In the genomic region with DNA sequence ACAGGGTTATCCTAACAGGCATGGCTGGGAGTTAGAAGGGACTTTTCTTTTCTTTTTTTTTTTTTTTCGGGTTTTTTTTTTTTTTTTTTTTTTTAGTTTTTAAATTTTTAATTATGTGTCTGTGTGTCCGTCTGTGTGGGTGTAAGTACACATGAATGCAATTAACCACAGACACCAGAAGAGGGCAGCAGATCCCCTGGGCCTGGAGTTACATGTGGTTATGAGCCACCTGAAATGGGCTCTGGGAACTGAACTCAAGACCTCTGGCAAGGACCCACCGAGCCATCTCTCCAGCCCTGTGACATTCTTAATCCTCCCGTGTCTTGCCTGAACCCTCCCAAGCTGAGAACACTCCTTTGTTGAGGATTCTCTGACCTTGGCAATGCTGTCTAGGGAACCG, we compare ENCODE assay signal across 15 mouse cellular contexts.
DNase-seq lines count a peak whose midpoint lies in the region; ATAC-seq and TF ChIP-seq lines count a peak whose summit lies in the region.
"Had no signal": no experiment of that assay in that cellular context is flagged by ENCODE, and none has a peak within 500 bp of the region (broad histone marks: within the 10 kb centered on the region; RNA-seq: fewer than 3 reads in every experiment).

No protein-coding gene starts in this region.

- H3K27me3 ChIP-seq in hindbrain, postnatal 0 days (ENCODE audit: insufficient read depth, low read length) = no peaks in the 10 kb centered on the region
- H3K27me3 ChIP-seq in hindbrain, embryonic 11.5 days (ENCODE audit: control insufficient read depth, insufficient read depth, low read length) = no peaks in the 10 kb centered on the region
- no peaks in the 10 kb centered on the region for H3K27me3 ChIP-seq in intestine, postnatal 0 days (replicated peaks; ENCODE audit: control insufficient read depth, insufficient read depth, low read length)
- H3K27me3 ChIP-seq in neural tube, embryonic 15.5 days (replicated peaks) = peaks cover 6% of the 10 kb centered on the region; the same call in 1 of the 2 replicates
- H3K27me3 ChIP-seq: neural tube, embryonic 12.5 days had no signal

- H3K9ac ChIP-seq in hindbrain, postnatal 0 days (replicated peaks; ENCODE audit: low read length) = no peak overlapping the region
- H3K9ac ChIP-seq in hindbrain, embryonic 11.5 days (ENCODE audit: low read depth, low read length) = no peak overlapping the region
- H3K9ac ChIP-seq in intestine, postnatal 0 days (ENCODE audit: low read depth, low read length) = no peak overlapping the region
- no peak overlapping the region for H3K9ac ChIP-seq in neural tube, embryonic 15.5 days (replicated peaks)
- H3K9ac ChIP-seq: neural tube, embryonic 12.5 days had no signal

- H3K4me2 ChIP-seq in hindbrain, postnatal 0 days (ENCODE audit: low read depth, low read length) = no peak overlapping the region
- H3K4me2 ChIP-seq in hindbrain, embryonic 11.5 days (replicated peaks; ENCODE audit: low read depth, low read length) = no peak overlapping the region
- H3K4me2 ChIP-seq in intestine, postnatal 0 days (replicated peaks; ENCODE audit: low read depth) = no peak overlapping the region
- no peak overlapping the region for H3K4me2 ChIP-seq in neural tube, embryonic 15.5 days
- H3K4me2 ChIP-seq: neural tube, embryonic 12.5 days had no signal

- H3K27ac ChIP-seq in hindbrain, postnatal 0 days = no peak overlapping the region
- no peak overlapping the region for H3K27ac ChIP-seq in hindbrain, embryonic 11.5 days (ENCODE audit: low read depth, low read length)
- H3K27ac ChIP-seq in intestine, postnatal 0 days (ENCODE audit: low read depth, low read length) = no peak overlapping the region
- H3K27ac ChIP-seq in neural tube, embryonic 15.5 days (replicated peaks) = no peak overlapping the region
- H3K27ac ChIP-seq: midbrain, embryonic 10.5 days; neural tube, embryonic 12.5 days had no signal

- 86% methylated on average over 5 of the region's 5 CpGs for WGBS in hindbrain, postnatal 0 days
- 91% methylated on average over 5 of the region's 5 CpGs for WGBS in hindbrain, embryonic 11.5 days
- WGBS in intestine, postnatal 0 days = 92% methylated on average over 5 of the region's 5 CpGs
- WGBS in neural tube, embryonic 15.5 days = 79% methylated on average over 5 of the region's 5 CpGs

- no peak for DNase-seq in hindbrain, postnatal 0 days (ENCODE audit: low spot score)
- DNase-seq in hindbrain, embryonic 11.5 days (ENCODE audit: low spot score) = no peak
- DNase-seq in A20 (ENCODE audit: low read depth, low spot score) (peak; percentile 58), R1 (ENCODE audit: low read depth, low spot score) (peak; percentile 79)
- DNase-seq in spleen, adult 12 weeks (ENCODE audit: low spot score) = no peak
- no peak for DNase-seq in thymus, postnatal 25 days
- DNase-seq: adrenal gland, postnatal 10 days; cerebellum, adult 9-11 months; gastrocnemius, postnatal 10 days; kidney, postnatal 25 days had no signal

- no peak for ATAC-seq in hindbrain, postnatal 0 days
- ATAC-seq in hindbrain, embryonic 11.5 days (ENCODE audit: low FRiP score) = no peak
- no peak for ATAC-seq in intestine, postnatal 0 days
- no peak for ATAC-seq in neural tube, embryonic 15.5 days (ENCODE audit: low FRiP score)

- no peaks in the 10 kb centered on the region for H3K9me3 ChIP-seq in hindbrain, postnatal 0 days (ENCODE audit: low read length)
- no peaks in the 10 kb centered on the region for H3K9me3 ChIP-seq in hindbrain, embryonic 11.5 days (ENCODE audit: control insufficient read depth, low read length)
- no peaks in the 10 kb centered on the region for H3K9me3 ChIP-seq in intestine, postnatal 0 days (ENCODE audit: control insufficient read depth)
- H3K9me3 ChIP-seq in neural tube, embryonic 15.5 days (replicated peaks) = no peaks in the 10 kb centered on the region
- H3K9me3 ChIP-seq: G1E; midbrain, embryonic 10.5 days; neural tube, embryonic 12.5 days had no signal

- no peak overlapping the region for H3K4me3 ChIP-seq in hindbrain, postnatal 0 days (ENCODE audit: low read length)
- H3K4me3 ChIP-seq in hindbrain, embryonic 11.5 days (ENCODE audit: low read depth, low read length) = no peak overlapping the region
- no peak overlapping the region for H3K4me3 ChIP-seq in intestine, postnatal 0 days (ENCODE audit: low read depth, low read length)
- no peak overlapping the region for H3K4me3 ChIP-seq in neural tube, embryonic 15.5 days (replicated peaks)
- H3K4me3 ChIP-seq: midbrain, embryonic 10.5 days; neural tube, embryonic 12.5 days had no signal

- TF ChIP-seq CTCF in hindbrain, postnatal 0 days (IDR thresholded peaks at IDR 0.05; ENCODE audit: low read depth) = peak; percentile 15
- TF ChIP-seq CTCF in intestine, postnatal 0 days (IDR thresholded peaks at IDR 0.05; ENCODE audit: low read depth) = peak; percentile 54

- no peaks in the 10 kb centered on the region for H3K36me3 ChIP-seq in hindbrain, postnatal 0 days (ENCODE audit: insufficient read depth, low read length)
- no peaks in the 10 kb centered on the region for H3K36me3 ChIP-seq in hindbrain, embryonic 11.5 days (ENCODE audit: control insufficient read depth, insufficient read depth, low read length)
- H3K36me3 ChIP-seq in intestine, postnatal 0 days (ENCODE audit: control insufficient read depth, insufficient read depth) = no peaks in the 10 kb centered on the region
- H3K36me3 ChIP-seq in neural tube, embryonic 15.5 days = no peaks in the 10 kb centered on the region
- H3K36me3 ChIP-seq: G1E; midbrain, embryonic 10.5 days; neural tube, embryonic 12.5 days had no signal

- H3K4me1 ChIP-seq in hindbrain, postnatal 0 days (ENCODE audit: insufficient read depth, low read length) = no peaks in the 10 kb centered on the region
- H3K4me1 ChIP-seq in hindbrain, embryonic 11.5 days (replicated peaks; ENCODE audit: control insufficient read depth, insufficient read depth, low read length) = no peaks in the 10 kb centered on the region; the same call in 1 of the 2 replicates
- 0 out of 2 replicates have a peak, but pooled peaks cover 4% of the 10 kb centered on the region for H3K4me1 ChIP-seq in intestine, postnatal 0 days (replicated peaks; ENCODE audit: control insufficient read depth, insufficient read depth, low read length)
- peaks cover 29% of the 10 kb centered on the region for H3K4me1 ChIP-seq in neural tube, embryonic 15.5 days

Comparison
In these comparisons a context has a peak if more than half of its experiments do, and no peak if none do; other contexts are left out.
1. DNase-seq: peak in A20 (single experiment) and R1 (single experiment); none in hindbrain, postnatal 0 days (single experiment), hindbrain, embryonic 11.5 days (single experiment), spleen, adult 12 weeks (single experiment) and thymus, postnatal 25 days (single experiment).